Mouse (Mus musculus) left cerebral cortex, postnatal 4 days (tissue): Measurements from ENCODE around the gene Cars. TPM values are rescaled to one million over a fixed set of nuclear protein-coding genes. Genes with fewer than 3 reads are reported as not detected.
"Not testable (repeated sequence)": the region's sequence is repeated elsewhere in the genome, so short reads cannot be mapped to it uniquely, and the experiment has no call there.

Experiments
- DNase-seq: peaks from one replicate; pipeline ENCODE4 v3.0.0-alpha.2; 2022
- intact Hi-C: fragments of 180-260 bp; cut with DNase I; formaldehyde crosslinking; loops from one replicate; pipeline ENCODE4 v1.15.1; 2025
- total RNA-seq, 2 experiments: library from RNA; stranded (reverse); gene quantifications; 2 replicates each; pipeline ENCODE4 v1.2.3; 2021

Gene Cars
- total RNA-seq, 2 experiments from 2014 or later: 77.5 to 91.2 TPM

GRCm38 (mm10) chr7:143588006-143588405 is 11.9 kb downstream of the Cars start:
- intact Hi-C loops: loop anchor here (10.0 kb wide), 2 partner anchors 107 to 177 kb away; partner anchors contain the start of gene Mrgprg
- no peak for DNase-seq

GRCm38 (mm10) chr7:143587586-143587985 is 12.3 kb downstream of the Cars start:
- intact Hi-C loops: loop anchor here (10.0 kb wide), 2 partner anchors 107 to 177 kb away; partner anchors contain the start of gene Mrgprg
- no peak for DNase-seq

DNA sequence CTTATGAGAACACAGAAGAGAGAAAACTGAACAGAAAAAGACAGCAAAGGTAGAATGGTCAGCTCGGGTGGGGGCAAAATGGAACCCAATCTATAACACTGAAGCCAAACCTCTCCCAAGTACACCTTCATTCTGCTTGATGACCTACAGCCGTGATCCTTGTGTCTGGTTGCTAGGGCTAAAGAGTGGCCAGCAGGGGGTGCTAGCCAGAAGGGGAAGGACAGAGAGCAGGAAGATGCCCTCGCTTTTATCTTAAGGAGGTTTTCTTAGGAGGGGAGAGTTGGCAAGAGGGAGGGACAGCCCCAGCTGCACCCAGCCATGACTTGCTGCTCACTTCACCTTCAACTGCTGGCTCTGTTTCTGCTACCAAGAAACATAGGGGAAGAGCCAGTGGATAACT is 15.9 kb downstream of the Cars start:
- intact Hi-C loops: loop anchor here (10.0 kb wide), 2 partner anchors 111 to 181 kb away; partner anchors contain the start of gene Mrgprg
- DNase-seq: peak; percentile 73

GRCm38 (mm10) chr7:143583025-143583424 is 16.9 kb downstream of the Cars start:
- intact Hi-C loops: loop anchor here (10.0 kb wide), 2 partner anchors 112 to 182 kb away; partner anchors contain the start of gene Mrgprg
- no peak for DNase-seq

- intact Hi-C loops: no loop called here
- no peak for DNase-seq
Measured at GRCm38 (mm10) chr7:143575751-143576150, 24.1 kb downstream of the Cars start.

GRCm38 (mm10) chr7:143565648-143566039 is 34.2 kb downstream of the Cars start:
- DNase-seq: no peak
- intact Hi-C loops: loop anchor here (5.0 kb wide), 1 partner anchor 43 kb away; no protein-coding TSS in a partner anchor

DNA sequence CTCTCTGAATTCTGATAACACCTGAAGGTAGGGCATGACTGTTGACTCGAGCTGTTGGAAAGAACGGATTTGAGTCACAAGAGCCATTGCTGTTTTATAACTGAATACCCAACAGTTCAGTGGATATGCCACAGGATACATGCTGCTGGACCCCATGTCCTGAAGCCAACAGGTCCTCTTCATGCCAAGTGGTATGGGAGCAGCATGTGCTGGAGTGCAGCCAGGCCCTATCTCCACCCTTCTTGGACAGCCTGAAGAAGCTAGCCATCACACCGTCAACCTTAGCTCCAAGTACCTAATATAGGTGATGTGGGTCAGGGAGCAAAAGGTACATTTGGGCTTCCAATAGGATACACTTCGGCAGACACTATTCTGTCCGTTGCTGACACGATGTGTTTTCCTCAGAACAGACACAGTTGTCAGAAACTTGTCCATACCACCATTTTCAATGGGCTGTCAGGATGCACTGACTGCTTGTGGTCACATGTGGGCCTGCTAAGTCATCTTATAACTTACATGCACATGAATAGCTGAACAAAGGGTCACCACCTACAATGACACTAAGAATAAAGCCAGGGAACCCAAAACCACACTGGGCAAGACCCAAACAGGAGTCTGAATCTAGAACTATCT is 34.8 kb downstream of the Cars start:
- DNase-seq: no peak
- intact Hi-C loops: loop anchor here (5.0 kb wide), 1 partner anchor 43 kb away; no protein-coding TSS in a partner anchor

DNA sequence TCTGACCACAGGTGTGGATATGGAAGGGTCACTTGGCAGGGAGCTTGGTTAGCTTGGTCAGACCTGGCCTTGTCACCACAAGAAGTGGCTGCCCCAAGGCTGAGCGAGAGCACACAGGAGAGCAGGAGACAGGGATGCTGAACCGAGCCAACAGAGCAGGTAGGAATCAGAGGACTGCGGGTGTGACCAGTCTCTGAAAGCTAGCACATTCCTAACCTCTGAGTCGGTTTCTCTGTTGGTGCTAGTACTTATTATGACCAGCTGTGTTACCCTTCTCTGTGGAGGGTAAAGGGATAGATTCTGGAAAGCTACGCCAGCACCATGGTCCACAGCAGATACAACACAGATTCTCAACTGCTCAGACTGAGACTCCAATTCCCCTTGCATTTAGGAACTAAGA is 36.1 kb downstream of the Cars start:
- no peak for DNase-seq
- intact Hi-C loops: no loop called here

- intact Hi-C loops: no loop called here
- DNase-seq: no peak
Measured at GRCm38 (mm10) chr7:143557616-143558015, 42.3 kb downstream of the Cars start.

DNA sequence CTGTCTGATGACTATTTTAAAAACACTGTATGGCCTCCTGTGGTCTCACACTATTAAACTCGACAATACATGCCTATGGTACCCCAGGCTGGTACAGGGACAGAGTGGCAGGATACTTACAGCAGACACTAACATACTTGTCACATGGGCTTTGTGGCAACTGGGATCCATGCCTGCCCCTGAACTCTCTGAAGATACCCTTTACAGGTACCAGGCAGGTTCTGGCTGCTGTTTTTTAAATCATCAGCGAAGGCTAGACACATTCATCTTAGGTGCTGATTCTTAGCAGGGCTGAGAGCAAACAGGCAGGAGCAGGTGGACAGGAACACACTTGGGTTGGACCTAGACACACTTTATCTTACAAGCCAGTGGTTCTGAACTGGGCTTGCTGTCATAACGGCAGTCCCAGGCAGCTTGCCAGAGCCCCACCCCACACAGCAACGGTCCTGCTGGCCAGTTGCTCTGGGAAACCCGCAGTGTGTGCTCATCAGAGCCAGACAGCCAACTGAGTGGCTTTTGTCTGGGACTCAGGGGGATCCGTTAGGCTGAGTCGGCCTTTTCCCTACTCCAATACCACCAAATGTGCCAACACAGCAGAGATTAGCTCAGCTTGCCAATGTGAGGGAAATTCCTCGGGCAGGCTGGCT is 42.8 kb downstream of the Cars start:
- peak; percentile 81 for DNase-seq
- intact Hi-C loops: no loop called here

DNA sequence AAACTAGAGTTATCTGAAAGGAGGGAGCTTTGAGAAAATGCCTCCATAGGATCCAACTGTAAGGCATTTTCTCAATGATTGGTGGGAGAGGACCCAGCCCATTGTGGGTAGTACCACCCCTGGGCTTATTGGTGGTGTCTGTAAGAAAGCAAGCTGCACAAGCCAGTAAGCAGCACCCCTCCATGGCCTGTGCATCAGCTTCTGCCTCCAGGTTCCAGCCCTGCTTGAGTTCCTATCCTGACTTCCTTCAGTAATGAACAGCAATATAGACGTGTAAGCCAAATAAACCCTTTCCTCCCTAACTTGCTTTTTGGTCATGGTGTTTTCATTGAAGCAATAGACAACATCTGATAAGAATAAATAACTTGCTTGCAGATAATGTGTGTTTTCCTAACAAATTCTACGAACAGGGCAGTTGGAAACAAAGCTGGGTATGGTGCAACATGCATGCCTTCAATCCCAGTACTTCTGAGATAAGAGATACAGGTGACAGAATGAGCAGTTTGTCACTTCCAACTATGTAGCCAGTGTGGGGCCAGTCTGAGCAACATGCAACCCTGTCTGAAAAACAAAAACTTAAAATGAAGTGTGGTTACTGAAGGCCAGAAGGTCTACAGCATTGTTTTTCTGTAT is 50.2 kb downstream of the Cars start:
- peak; percentile 6 for DNase-seq
- intact Hi-C loops: no loop called here

DNA sequence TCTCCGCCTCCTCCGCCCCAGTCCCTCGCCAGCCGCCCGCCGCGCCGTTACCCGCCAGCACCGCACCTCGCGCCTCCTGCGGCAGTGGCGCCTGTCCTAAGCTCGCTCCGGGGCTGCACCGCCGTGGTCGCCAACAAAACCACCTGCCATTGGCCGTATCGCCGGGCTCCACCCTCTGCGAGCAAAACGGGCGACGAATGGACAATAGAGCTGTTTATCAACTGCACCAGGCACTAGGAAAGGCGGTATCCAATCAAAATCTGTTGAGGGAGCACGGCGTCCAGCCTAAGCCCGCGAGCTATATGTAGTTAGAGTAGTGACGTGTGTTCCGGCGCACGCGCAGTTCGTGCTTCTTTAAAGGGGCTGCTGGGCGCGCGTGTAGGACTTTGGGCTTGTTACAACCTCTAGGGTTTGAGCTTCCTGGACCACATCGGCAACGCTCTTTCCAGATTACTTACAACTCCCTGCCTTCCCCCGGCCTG is 50.9 kb downstream of the Cars start, which contains the start of gene Nap1l4:
Nap1l4 (minus strand) TSS at position 131 of the 482 bp plus-strand sequence.
- peak; percentile 97 for DNase-seq
- intact Hi-C loops: no loop called here

- DNase-seq: no peak
- intact Hi-C loops: no loop called here
Measured at GRCm38 (mm10) chr7:143548231-143548961, 51.5 kb downstream of the Cars start.

GRCm38 (mm10) chr7:143546554-143546953 is 53.3 kb downstream of the Cars start:
- no peak for DNase-seq
- intact Hi-C loops: no loop called here

- peak; percentile 26 for DNase-seq
Measured at GRCm38 (mm10) chr7:143544368-143544767, 55.5 kb downstream of the Cars start.

GRCm38 (mm10) chr7:143538671-143539070 is 61.2 kb downstream of the Cars start:
- no peak for DNase-seq
- intact Hi-C loops: no loop called here

More at GRCm38 (mm10) chr7:143544368-143544767, 55.5 kb downstream of the Cars start:
- intact Hi-C loops: no loop called here

DNA sequence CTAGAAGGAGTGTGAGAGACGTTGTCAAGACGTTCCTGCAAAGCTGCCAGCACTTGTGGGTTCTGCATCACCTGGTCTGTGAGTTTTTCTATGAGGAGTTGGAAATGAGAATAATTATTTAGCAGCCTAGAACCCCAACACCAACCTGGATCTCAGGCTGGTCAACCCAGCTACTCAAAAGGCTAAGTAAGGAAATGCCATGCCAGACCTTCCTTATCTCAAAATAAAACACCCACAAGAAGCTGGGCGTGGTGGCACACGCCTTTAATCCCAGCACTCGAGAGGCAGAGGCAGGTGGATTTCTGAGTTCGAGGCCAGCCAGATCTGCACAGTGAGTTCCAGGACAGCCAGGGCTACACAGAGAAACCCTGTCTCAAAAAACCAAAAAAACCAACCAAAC is 61.7 kb downstream of the Cars start:
- intact Hi-C loops, DNase-seq: not testable (repeated sequence)

- no peak for DNase-seq
- intact Hi-C loops: no loop called here
Measured at GRCm38 (mm10) chr7:143536251-143536650, 63.6 kb downstream of the Cars start.

- no peak for DNase-seq
- intact Hi-C loops: no loop called here
Measured at GRCm38 (mm10) chr7:143533284-143533683, 66.6 kb downstream of the Cars start.

- intact Hi-C loops: no loop called here
- DNase-seq: no peak
Measured at GRCm38 (mm10) chr7:143532410-143532809, 67.5 kb downstream of the Cars start.

DNA sequence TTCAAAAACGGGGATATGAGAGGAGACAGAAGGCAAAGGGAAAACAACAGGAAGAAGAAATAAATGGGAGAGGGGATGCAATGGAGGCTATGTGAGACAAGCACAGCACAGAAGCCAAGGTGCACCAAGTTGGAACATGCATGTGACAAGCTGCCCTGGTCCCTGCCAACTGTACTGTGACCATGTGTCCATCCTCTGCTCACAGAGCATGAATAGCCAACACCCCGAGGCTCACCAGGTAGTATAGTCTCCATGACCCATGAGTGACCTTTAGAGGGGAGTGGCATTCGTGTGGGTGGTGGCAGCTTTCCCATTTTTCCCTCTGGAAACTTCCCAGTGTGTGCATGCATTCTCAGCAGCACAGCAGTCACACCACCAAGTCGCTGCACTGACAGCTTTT is 80.6 kb downstream of the Cars start:
- no peak for DNase-seq
- intact Hi-C loops: no loop called here
